Mouse (Mus musculus): ENCODE measurements around the gene Prkag3. TPM values are rescaled to one million over a fixed set of nuclear protein-coding genes. Genes with fewer than 3 reads are reported as not detected.

Prkag3 gene
- polyA plus RNA-seq, 1 experiment from 2014 or later, result 5.7 TPM

GRCm38 (mm10) chr1:74713099-74713858 lies 35.7 kb downstream of the Prkag3 start, which contains the start of gene Cyp27a1:
Gene Cyp27a1, plus strand, starts transcription at chr1:74713574.
- peak within 1 kb of the TSS; percentile 62 for H3K9ac ChIP-seq
- no peaks in the 10 kb centered on the region for H3K9me3 ChIP-seq (replicated peaks)
- H3K4me1 ChIP-seq, result peaks cover 14% of the 10 kb centered on the region; the same call in 1 of the 2 replicates
- 0 out of 2 replicates have a peak within 1 kb of the TSS, but pooled peaks have one; percentile 8 for H3K27ac ChIP-seq (replicated peaks)
- no peaks in the 10 kb centered on the region for H3K36me3 ChIP-seq
- peak within 1 kb of the TSS; percentile 51 for H3K4me3 ChIP-seq (replicated peaks)
- no peaks in the 10 kb centered on the region for H3K27me3 ChIP-seq
- 1% methylated on average over 35 of the region's 35 CpGs for WGBS
- peak within 1 kb of the TSS; percentile 90 for H3K4me2 ChIP-seq (replicated peaks)
- 0 out of 2 replicates have a peak, but pooled peaks have one; percentile 51 for ATAC-seq (ENCODE audit: insufficient number of reproducible peaks, low FRiP score, low TSS enrichment, low read depth)

- no peaks in the 10 kb centered on the region for H3K9me3 ChIP-seq (replicated peaks)
- no peaks in the 10 kb centered on the region for H3K27me3 ChIP-seq
- 32% methylated on average over 5 of the region's 5 CpGs for WGBS
- no peaks in the 10 kb centered on the region for H3K36me3 ChIP-seq
- 0 out of 2 replicates have a peak overlapping the region, but pooled peaks have one; percentile 62 for H3K9ac ChIP-seq
- H3K4me1 ChIP-seq, result peaks cover 14% of the 10 kb centered on the region; the same call in 1 of the 2 replicates
- no peak for ATAC-seq (ENCODE audit: insufficient number of reproducible peaks, low FRiP score, low TSS enrichment, low read depth)
- peak overlapping the region; percentile 90 for H3K4me2 ChIP-seq (replicated peaks)
- H3K4me3 ChIP-seq (replicated peaks), result peak overlapping the region; percentile 51
- H3K27ac ChIP-seq (replicated peaks), result 0 out of 2 replicates have a peak overlapping the region, but pooled peaks have one; percentile 8
Observed at GRCm38 (mm10) chr1:74712461-74713098, 36.4 kb downstream of the Prkag3 start.

GRCm38 (mm10) chr1:74712046-74712445 lies 37.0 kb downstream of the Prkag3 start:
- Histone ChIP-seq H3K27me3 (no peaks in the 10 kb centered on the region), H3K4me2 (replicated peaks) (no peak overlapping the region), H3K9me3 (replicated peaks) (no peaks in the 10 kb centered on the region), H3K4me3 (replicated peaks) (no peak overlapping the region), H3K27ac (replicated peaks) (no peak overlapping the region), H3K9ac (no peak overlapping the region), H3K4me1 (peaks cover 14% of the 10 kb centered on the region; the same call in 1 of the 2 replicates), H3K36me3 (no peaks in the 10 kb centered on the region)
- 80% methylated on average over 4 of the region's 4 CpGs for WGBS
- no peak for ATAC-seq (ENCODE audit: insufficient number of reproducible peaks, low FRiP score, low TSS enrichment, low read depth)

- H3K9ac ChIP-seq, result no peak overlapping the region
- H3K9me3 ChIP-seq (replicated peaks), result no peaks in the 10 kb centered on the region
- no peak for ATAC-seq (ENCODE audit: insufficient number of reproducible peaks, low FRiP score, low TSS enrichment, low read depth)
- no peaks in the 10 kb centered on the region for H3K36me3 ChIP-seq
- H3K27ac ChIP-seq (replicated peaks), result no peak overlapping the region
- peaks cover 14% of the 10 kb centered on the region; the same call in 1 of the 2 replicates for H3K4me1 ChIP-seq
- H3K4me3 ChIP-seq (replicated peaks), result no peak overlapping the region
- H3K27me3 ChIP-seq, result no peaks in the 10 kb centered on the region
- no peak overlapping the region for H3K4me2 ChIP-seq (replicated peaks)
- WGBS, result 42% methylated on average over 6 of the region's 6 CpGs
Observed at GRCm38 (mm10) chr1:74709566-74709965, 39.5 kb downstream of the Prkag3 start.

- Histone ChIP-seq H3K9me3 (replicated peaks) (no peaks in the 10 kb centered on the region), H3K4me1 (no peaks in the 10 kb centered on the region), H3K27ac (replicated peaks) (no peak overlapping the region), H3K4me3 (replicated peaks) (no peak overlapping the region), H3K9ac (no peak overlapping the region), H3K36me3 (peaks cover 8% of the 10 kb centered on the region; the same call in 1 of the 2 replicates), H3K27me3 (no peaks in the 10 kb centered on the region), H3K4me2 (replicated peaks) (no peak overlapping the region)
- ATAC-seq (ENCODE audit: insufficient number of reproducible peaks, low FRiP score, low TSS enrichment, low read depth), result no peak
- WGBS, result 85% methylated on average over 5 of the region's 5 CpGs
Observed at GRCm38 (mm10) chr1:74705016-74705415, 44.0 kb downstream of the Prkag3 start.

- WGBS, result 80% methylated on average over 3 of the region's 3 CpGs
- no peaks in the 10 kb centered on the region for H3K9me3 ChIP-seq (replicated peaks)
- H3K27me3 ChIP-seq, result no peaks in the 10 kb centered on the region
- peaks cover 17% of the 10 kb centered on the region; the same call in 1 of the 2 replicates for H3K36me3 ChIP-seq
- ATAC-seq (ENCODE audit: insufficient number of reproducible peaks, low FRiP score, low TSS enrichment, low read depth), result no peak
- no peak overlapping the region for H3K9ac ChIP-seq
- H3K4me3 ChIP-seq (replicated peaks), result no peak overlapping the region
- H3K4me2 ChIP-seq (replicated peaks), result no peak overlapping the region
- no peak overlapping the region for H3K27ac ChIP-seq (replicated peaks)
- H3K4me1 ChIP-seq, result no peaks in the 10 kb centered on the region
Observed at GRCm38 (mm10) chr1:74704156-74704555, 44.9 kb downstream of the Prkag3 start.

GRCm38 (mm10) chr1:74702142-74702553 lies 46.9 kb downstream of the Prkag3 start:
- H3K4me3 ChIP-seq (replicated peaks), result no peak overlapping the region
- H3K4me1 ChIP-seq, result no peaks in the 10 kb centered on the region
- no peak overlapping the region for H3K4me2 ChIP-seq (replicated peaks)
- H3K9me3 ChIP-seq (replicated peaks), result no peaks in the 10 kb centered on the region
- no peak overlapping the region for H3K9ac ChIP-seq
- 84% methylated on average over 6 of the region's 6 CpGs for WGBS
- H3K36me3 ChIP-seq, result peaks cover 37% of the 10 kb centered on the region
- H3K27me3 ChIP-seq, result no peaks in the 10 kb centered on the region
- no peak for ATAC-seq (ENCODE audit: insufficient number of reproducible peaks, low FRiP score, low TSS enrichment, low read depth)
- H3K27ac ChIP-seq (replicated peaks), result no peak overlapping the region

- Histone ChIP-seq H3K36me3 (peaks cover 63% of the 10 kb centered on the region), H3K4me3 (replicated peaks) (no peak overlapping the region), H3K9ac (no peak overlapping the region), H3K27me3 (no peaks in the 10 kb centered on the region), H3K27ac (replicated peaks) (no peak overlapping the region), H3K9me3 (replicated peaks) (no peaks in the 10 kb centered on the region), H3K4me2 (replicated peaks) (no peak overlapping the region), H3K4me1 (no peaks in the 10 kb centered on the region)
- ATAC-seq (ENCODE audit: insufficient number of reproducible peaks, low FRiP score, low TSS enrichment, low read depth), result no peak
- 91% methylated on average over 1 of the region's 1 CpGs for WGBS
Observed at GRCm38 (mm10) chr1:74698791-74699190, 50.2 kb downstream of the Prkag3 start.

- Histone ChIP-seq H3K4me1 (no peaks in the 10 kb centered on the region), H3K27me3 (no peaks in the 10 kb centered on the region), H3K36me3 (peaks cover 66% of the 10 kb centered on the region), H3K4me3 (replicated peaks) (no peak overlapping the region), H3K27ac (replicated peaks) (no peak overlapping the region), H3K9ac (no peak overlapping the region), H3K9me3 (replicated peaks) (no peaks in the 10 kb centered on the region), H3K4me2 (replicated peaks) (no peak overlapping the region)
- WGBS, result 100% methylated on average over 1 of the region's 1 CpGs
- ATAC-seq (ENCODE audit: insufficient number of reproducible peaks, low FRiP score, low TSS enrichment, low read depth), result no peak
Observed at GRCm38 (mm10) chr1:74698353-74698752, 50.7 kb downstream of the Prkag3 start.

GRCm38 (mm10) chr1:74697416-74697815 lies 51.6 kb downstream of the Prkag3 start:
- Histone ChIP-seq H3K4me1 (no peaks in the 10 kb centered on the region), H3K9ac (no peak overlapping the region), H3K27ac (replicated peaks) (no peak overlapping the region), H3K9me3 (replicated peaks) (no peaks in the 10 kb centered on the region), H3K4me3 (replicated peaks) (no peak overlapping the region), H3K4me2 (replicated peaks) (no peak overlapping the region), H3K36me3 (peaks cover 68% of the 10 kb centered on the region), H3K27me3 (no peaks in the 10 kb centered on the region)
- WGBS, result 91% methylated on average over 6 of the region's 6 CpGs
- no peak for ATAC-seq (ENCODE audit: insufficient number of reproducible peaks, low FRiP score, low TSS enrichment, low read depth)

GRCm38 (mm10) chr1:74695836-74696235 lies 53.2 kb downstream of the Prkag3 start:
- H3K4me2 ChIP-seq (replicated peaks), result no peak overlapping the region
- H3K9ac ChIP-seq, result no peak overlapping the region
- no peaks in the 10 kb centered on the region for H3K27me3 ChIP-seq
- no peak for ATAC-seq (ENCODE audit: insufficient number of reproducible peaks, low FRiP score, low TSS enrichment, low read depth)
- H3K4me1 ChIP-seq, result no peaks in the 10 kb centered on the region
- WGBS, result 93% methylated on average over 4 of the region's 4 CpGs
- H3K27ac ChIP-seq (replicated peaks), result no peak overlapping the region
- H3K4me3 ChIP-seq (replicated peaks), result no peak overlapping the region
- peaks cover 80% of the 10 kb centered on the region for H3K36me3 ChIP-seq
- no peaks in the 10 kb centered on the region for H3K9me3 ChIP-seq (replicated peaks)
